Mouse (Mus musculus) liver, embryonic 16.5 days (tissue): ENCODE results near the gene 6030468B19Rik. TPM values are rescaled to one million over a fixed set of nuclear protein-coding genes. Genes with fewer than 3 reads are reported as not detected.

Experiments used
- ATAC-seq: fragments of 200-750 bp; cut with Nextera tagmentation; 2 replicates; pipeline ENCODE4 v1.8.0; 2017; ENCODE audit warnings: low read depth, mild to moderate bottlenecking, moderate number of reproducible peaks, moderate library complexity
- H3K27ac ChIP-seq: fragments of 300-500 bp; sonication (generic); 2 replicates; pipeline ENCODE4 v1.5.1; 2014; ENCODE audit warnings: mild to moderate bottlenecking, low read length
- H3K27me3 ChIP-seq: fragments of 300-500 bp; sonication (generic); 2 replicates; pipeline ENCODE4 v1.6.1; 2014; ENCODE audit warnings: low read depth, low read length, mixed read lengths; ENCODE audit not compliant: control insufficient read depth, insufficient read depth
- H3K36me3 ChIP-seq: fragments of 300-500 bp; sonication (generic); 2 replicates; pipeline ENCODE4 v1.6.1; 2014; ENCODE audit warnings: mild to moderate bottlenecking; ENCODE audit not compliant: control insufficient read depth, insufficient read depth
- H3K4me1 ChIP-seq: fragments of 300-500 bp; sonication (generic); 2 replicates; pipeline ENCODE4 v1.6.1; 2014; ENCODE audit warnings: low read depth, low read length, mixed read lengths; ENCODE audit not compliant: control insufficient read depth
- H3K4me2 ChIP-seq: fragments of 300-500 bp; sonication (generic); 2 replicates; pipeline ENCODE4 v1.6.1; 2014; ENCODE audit warnings: low read depth, low read length, mixed read lengths
- H3K4me3 ChIP-seq: fragments of 300-500 bp; sonication (generic); 2 replicates; pipeline ENCODE4 v1.5.1; 2014; ENCODE audit warnings: low read depth, mild to moderate bottlenecking, low read length
- H3K9ac ChIP-seq: fragments of 300-500 bp; sonication (generic); 2 replicates; pipeline ENCODE4 v1.6.1; 2014; ENCODE audit warnings: low read depth, low read length
- H3K9me3 ChIP-seq: fragments of 300-500 bp; sonication (generic); replicated peaks from 2 replicates; pipeline ENCODE4 v1.6.1; 2016; ENCODE audit warnings: low read length; ENCODE audit not compliant: control insufficient read depth
- WGBS: fragments of 180-500 bp; shearing (Covaris S2); extraction: QIAGEN DNeasy Blood & Tissue Kit; methylation state at CpG from one replicate; pipeline ENCODE4 v1.1.7; 2014; ENCODE audit not compliant: insufficient replicate concordance; 5-methylcytosine and 5-hydroxymethylcytosine counted together
- polyA plus RNA-seq: library from polyadenylated mRNA; unstranded; fragments of >200 nt; fragmentation: Nextera tagmentation; extraction: Ambion mirVana; gene quantifications from 2 replicates; pipeline ENCODE4 v1.2.1, GENCODE M21; 2015

Gene 6030468B19Rik
- polyA plus RNA-seq, 1 experiment from 2014 or later: 74.2 TPM

GRCm38 (mm10) chr11:117848271-117848984 lies 51.0 kb downstream of the 6030468B19Rik start:
- peak; percentile 22 for ATAC-seq
- Histone ChIP-seq H3K4me3 (peak overlapping the region; percentile 87), H3K27ac (peak overlapping the region; percentile 95), H3K4me2 (peak overlapping the region; percentile 98), H3K9ac (peak overlapping the region; percentile 91), H3K27me3 (no peaks in the 10 kb centered on the region), H3K4me1 (peaks cover 41% of the 10 kb centered on the region), H3K36me3 (peaks cover 22% of the 10 kb centered on the region), H3K9me3 (no peaks in the 10 kb centered on the region)
- WGBS: 7% methylated on average over 19 of the region's 19 CpGs

DNA sequence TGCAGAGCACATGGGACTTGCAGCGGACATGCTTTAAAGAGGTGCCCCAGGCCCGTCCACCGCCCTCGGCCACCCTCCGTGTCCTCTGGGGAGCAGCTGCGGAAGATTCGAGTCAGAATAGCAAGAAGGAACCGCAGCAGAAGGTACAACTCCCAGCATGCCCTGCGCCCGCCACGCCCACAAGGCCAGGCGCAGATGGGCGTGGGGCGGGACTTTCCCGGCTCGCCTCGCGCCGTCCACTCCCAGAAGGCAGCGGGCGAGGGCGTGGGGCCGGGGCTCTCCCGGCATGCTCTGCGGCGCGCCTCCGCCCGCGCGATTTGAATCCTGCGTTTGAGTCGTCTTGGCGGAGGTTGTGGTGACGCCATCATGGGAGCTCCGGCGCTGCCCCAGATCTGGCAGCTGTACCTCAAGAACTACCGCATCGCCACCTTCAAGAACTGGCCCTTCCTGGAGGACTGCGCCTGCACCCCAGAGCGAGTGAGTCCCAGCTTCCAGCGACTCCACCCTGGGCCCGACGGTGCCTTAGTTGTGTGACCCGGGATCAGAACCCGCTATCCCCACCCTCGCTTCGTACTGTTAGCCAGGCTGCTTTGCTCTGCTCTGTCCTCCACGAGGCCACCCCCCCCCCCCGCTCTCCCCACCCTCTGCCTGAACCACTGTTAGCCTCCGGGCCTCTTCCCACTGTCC lies 51.7 kb downstream of the 6030468B19Rik start, which contains the start of gene Birc5:
TSS of gene Birc5 (plus strand) at position 267 of the 687 bp plus-strand sequence.
- Histone ChIP-seq H3K27ac (peak within 1 kb of the TSS; percentile 95), H3K36me3 (peaks cover 29% of the 10 kb centered on the region), H3K27me3 (no peaks in the 10 kb centered on the region), H3K4me2 (peak within 1 kb of the TSS; percentile 98), H3K9me3 (no peaks in the 10 kb centered on the region), H3K4me3 (peak within 1 kb of the TSS; percentile 87), H3K4me1 (peaks cover 41% of the 10 kb centered on the region), H3K9ac (peak within 1 kb of the TSS; percentile 91)
- ATAC-seq: peak; percentile 87
- WGBS: under 1% methylated on average over 51 of the region's 51 CpGs

- WGBS: 81% methylated on average over 3 of the region's 3 CpGs
- no peak for ATAC-seq
- no peak overlapping the region for H3K4me2 ChIP-seq
- H3K4me3 ChIP-seq: no peak overlapping the region
- no peak overlapping the region for H3K27ac ChIP-seq
- H3K36me3 ChIP-seq: peaks cover 64% of the 10 kb centered on the region
- H3K9me3 ChIP-seq: no peaks in the 10 kb centered on the region; the same call in 1 of the 2 replicates
- no peak overlapping the region for H3K9ac ChIP-seq
- no peaks in the 10 kb centered on the region for H3K27me3 ChIP-seq
- H3K4me1 ChIP-seq: peaks cover 23% of the 10 kb centered on the region
Observed at GRCm38 (mm10) chr11:117852875-117853274, 55.4 kb downstream of the 6030468B19Rik start.

GRCm38 (mm10) chr11:117854241-117854640 lies 56.8 kb downstream of the 6030468B19Rik start:
- Histone ChIP-seq H3K27ac (no peak overlapping the region), H3K9me3 (no peaks in the 10 kb centered on the region; the same call in 1 of the 2 replicates), H3K9ac (no peak overlapping the region), H3K4me2 (no peak overlapping the region), H3K4me1 (peaks cover 14% of the 10 kb centered on the region), H3K27me3 (peaks cover 2% of the 10 kb centered on the region), H3K4me3 (no peak overlapping the region), H3K36me3 (peaks cover 68% of the 10 kb centered on the region)
- WGBS: 89% methylated on average over 9 of the region's 9 CpGs
- ATAC-seq: no peak

GRCm38 (mm10) chr11:117855360-117855759 lies 57.9 kb downstream of the 6030468B19Rik start:
- 86% methylated on average over 5 of the region's 5 CpGs for WGBS
- Histone ChIP-seq H3K4me3 (no peak overlapping the region), H3K4me2 (no peak overlapping the region), H3K36me3 (peaks cover 68% of the 10 kb centered on the region), H3K27ac (no peak overlapping the region), H3K9me3 (no peaks in the 10 kb centered on the region; the same call in 1 of the 2 replicates), H3K4me1 (peaks cover 12% of the 10 kb centered on the region), H3K27me3 (peaks cover 12% of the 10 kb centered on the region), H3K9ac (no peak overlapping the region)
- no peak for ATAC-seq

DNA sequence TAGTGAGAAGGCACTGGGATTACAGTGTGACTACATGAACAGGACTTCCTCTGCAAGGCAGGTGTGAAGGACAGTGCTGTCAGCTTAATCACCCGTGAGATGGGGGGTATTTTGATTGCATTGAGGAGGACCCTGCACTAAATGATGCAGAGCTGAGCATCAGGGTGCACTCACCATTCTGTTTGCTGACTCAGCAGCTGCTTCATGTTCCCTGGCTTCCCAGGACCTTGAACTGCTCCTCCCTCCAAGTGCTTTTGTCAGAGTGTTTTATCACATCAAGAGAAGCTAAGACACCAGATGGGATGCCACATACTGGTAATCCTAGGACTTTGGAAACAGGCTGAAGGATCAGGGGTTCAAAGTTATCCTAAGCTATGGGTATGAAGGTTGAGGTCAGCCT lies 58.5 kb downstream of the 6030468B19Rik start:
- WGBS: 78% methylated on average over 1 of the region's 1 CpGs
- no peak overlapping the region for H3K4me2 ChIP-seq
- H3K4me1 ChIP-seq: peaks cover 8% of the 10 kb centered on the region
- H3K9me3 ChIP-seq: no peaks in the 10 kb centered on the region; the same call in 1 of the 2 replicates
- no peak overlapping the region for H3K9ac ChIP-seq
- H3K27me3 ChIP-seq: peaks cover 18% of the 10 kb centered on the region
- H3K27ac ChIP-seq: no peak overlapping the region
- ATAC-seq: no peak
- H3K36me3 ChIP-seq: peaks cover 66% of the 10 kb centered on the region
- H3K4me3 ChIP-seq: no peak overlapping the region

Other genes with a start within 250 kb of the 6030468B19Rik start
- 2.1 and 2.4 TPM in 2 replicates for gene Tnrc6c, start 143.4 kb upstream of the 6030468B19Rik start, polyA plus RNA-seq
- gene Tmc8, start 15.6 kb upstream of the 6030468B19Rik start, polyA plus RNA-seq: 16.0 and 16.3 TPM in 2 replicates
- gene Tmc6, start 15.5 kb upstream of the 6030468B19Rik start, polyA plus RNA-seq: 45.6 and 46.2 TPM in 2 replicates
- gene Gm20708, start 12.0 kb downstream of the 6030468B19Rik start, polyA plus RNA-seq: 0.38 and 0.64 TPM in 2 replicates
- gene Syngr2, start 12.0 kb downstream of the 6030468B19Rik start, polyA plus RNA-seq: 48.6 and 55.5 TPM in 2 replicates
- gene Afmid, start 28.3 kb downstream of the 6030468B19Rik start, polyA plus RNA-seq: 14.6 and 15.4 TPM in 2 replicates
- 120 and 127 TPM in 2 replicates for gene Tk1, start 28.4 kb downstream of the 6030468B19Rik start, polyA plus RNA-seq
- gene Birc5, start 51.6 kb downstream of the 6030468B19Rik start, polyA plus RNA-seq: 298 and 327 TPM in 2 replicates
- gene Tmem235, start 63.1 kb downstream of the 6030468B19Rik start, polyA plus RNA-seq: not detected in 2 replicates
- 1.3 and 2.6 TPM in 2 replicates for gene Tha1, start 75.8 kb downstream of the 6030468B19Rik start, polyA plus RNA-seq
- 6.1 and 6.7 TPM in 2 replicates for gene Socs3, start 172.4 kb downstream of the 6030468B19Rik start, polyA plus RNA-seq
- gene Pgs1, start 188.6 kb downstream of the 6030468B19Rik start, polyA plus RNA-seq: 13.5 and 13.7 TPM in 2 replicates